Mouse (Mus musculus): Measurements from ENCODE around the gene Nelfb.

Nelfb gene

GRCm38 (mm10) chr2:25229582-25229981 is 18.3 kb upstream of the Nelfb start:
- DNase-seq: no peak

DNA sequence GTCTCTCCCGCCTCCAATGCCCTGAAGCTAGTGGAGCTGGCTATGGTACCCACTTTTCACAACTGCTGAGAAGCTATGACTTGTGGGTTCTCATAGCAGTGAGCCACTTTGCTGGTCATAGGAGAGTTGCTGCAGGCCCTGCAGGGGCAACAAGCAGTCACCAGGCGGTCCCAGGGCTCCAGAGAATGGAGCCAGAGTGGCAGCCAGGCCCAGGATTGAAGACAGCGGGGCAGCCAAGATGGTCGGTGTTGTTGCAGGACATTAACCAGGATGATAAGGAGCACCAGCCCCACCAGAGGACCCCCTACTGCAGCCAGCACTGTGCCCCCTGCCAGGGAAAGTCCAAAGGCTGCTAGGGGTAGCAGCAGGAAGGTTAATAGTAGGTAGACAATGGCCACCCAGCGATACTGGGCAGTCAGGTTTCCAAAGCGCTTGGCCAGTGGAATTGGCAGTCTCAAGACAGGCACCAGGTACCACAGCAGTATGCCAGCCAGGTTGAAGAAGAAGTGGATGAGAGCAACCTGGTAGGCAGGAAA is 17.8 kb upstream of the Nelfb start:
- DNase-seq: no peak

GRCm38 (mm10) chr2:25228431-25228889 is 17.2 kb upstream of the Nelfb start:
- DNase-seq: peak; percentile 96

DNA sequence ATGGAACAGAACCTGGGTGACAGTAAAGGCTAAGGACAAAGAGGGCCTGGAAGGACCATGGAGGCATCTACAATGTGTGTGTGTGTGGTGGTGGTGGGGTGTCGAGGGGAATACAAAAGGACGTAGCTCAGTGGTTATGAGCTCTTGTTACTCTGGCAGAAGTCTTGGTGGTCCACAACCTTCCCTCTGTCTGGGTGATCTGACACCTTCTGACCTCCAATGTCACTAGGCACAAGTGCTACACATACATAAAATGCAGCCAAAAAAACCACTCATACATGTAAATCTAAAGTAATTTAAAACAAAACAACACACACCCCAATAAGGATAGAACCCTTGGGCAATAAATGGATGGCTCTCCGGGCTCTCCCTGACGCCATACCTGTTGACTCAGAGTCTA is 16.1 kb upstream of the Nelfb start:
- peak; percentile 20 for DNase-seq

- peak; percentile 28 for DNase-seq
Observed at GRCm38 (mm10) chr2:25226864-25227263, 15.6 kb upstream of the Nelfb start.

DNA sequence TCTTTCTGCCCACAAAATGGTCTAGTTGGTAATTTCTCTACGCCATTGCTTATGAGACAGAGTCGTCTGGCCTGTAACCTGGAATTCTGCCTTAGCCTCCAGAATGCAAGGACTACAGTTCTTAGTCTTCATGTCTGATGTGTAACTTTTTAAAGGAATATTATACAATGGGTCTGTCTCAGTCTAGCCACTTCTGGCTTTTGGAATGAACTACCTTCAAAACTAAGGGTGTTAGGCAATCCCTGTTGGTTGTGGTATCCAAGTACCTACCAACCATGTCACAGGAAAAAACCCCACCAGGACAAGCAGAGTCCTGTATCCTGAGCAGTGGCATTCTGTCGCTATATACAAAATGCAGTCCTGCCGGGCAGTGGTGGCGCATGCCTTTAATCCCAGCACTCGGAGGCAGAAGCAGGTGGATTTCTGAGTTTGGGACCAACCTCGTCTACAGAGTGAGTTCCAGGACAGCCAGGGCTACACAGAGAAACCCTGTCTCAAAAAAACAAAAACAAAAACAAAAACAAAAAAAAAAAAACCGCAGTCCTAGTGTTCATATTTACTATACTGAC is 14.6 kb upstream of the Nelfb start:
- DNase-seq: peak; percentile 37

GRCm38 (mm10) chr2:25224766-25225752 is 13.8 kb upstream of the Nelfb start:
- peak; percentile 100 for DNase-seq

DNA sequence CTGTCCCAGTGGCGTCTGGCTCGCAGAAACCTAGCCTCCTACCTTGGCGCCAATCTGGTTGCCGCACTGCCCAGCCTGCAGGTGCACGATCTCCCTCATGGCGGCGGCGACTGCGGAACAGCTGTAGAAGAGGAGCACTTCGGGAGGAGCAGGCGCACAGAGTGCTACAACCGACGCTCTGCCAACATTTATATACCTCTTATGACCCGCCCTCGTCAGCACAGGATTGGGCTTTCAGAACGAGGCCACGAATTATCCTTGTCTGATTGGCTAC is 13.1 kb upstream of the Nelfb start, which contains the start of gene Tubb4b:
Gene Tubb4b, minus strand, starts transcription at position 211 of the 274 bp plus-strand sequence.
- DNase-seq: no peak

DNA sequence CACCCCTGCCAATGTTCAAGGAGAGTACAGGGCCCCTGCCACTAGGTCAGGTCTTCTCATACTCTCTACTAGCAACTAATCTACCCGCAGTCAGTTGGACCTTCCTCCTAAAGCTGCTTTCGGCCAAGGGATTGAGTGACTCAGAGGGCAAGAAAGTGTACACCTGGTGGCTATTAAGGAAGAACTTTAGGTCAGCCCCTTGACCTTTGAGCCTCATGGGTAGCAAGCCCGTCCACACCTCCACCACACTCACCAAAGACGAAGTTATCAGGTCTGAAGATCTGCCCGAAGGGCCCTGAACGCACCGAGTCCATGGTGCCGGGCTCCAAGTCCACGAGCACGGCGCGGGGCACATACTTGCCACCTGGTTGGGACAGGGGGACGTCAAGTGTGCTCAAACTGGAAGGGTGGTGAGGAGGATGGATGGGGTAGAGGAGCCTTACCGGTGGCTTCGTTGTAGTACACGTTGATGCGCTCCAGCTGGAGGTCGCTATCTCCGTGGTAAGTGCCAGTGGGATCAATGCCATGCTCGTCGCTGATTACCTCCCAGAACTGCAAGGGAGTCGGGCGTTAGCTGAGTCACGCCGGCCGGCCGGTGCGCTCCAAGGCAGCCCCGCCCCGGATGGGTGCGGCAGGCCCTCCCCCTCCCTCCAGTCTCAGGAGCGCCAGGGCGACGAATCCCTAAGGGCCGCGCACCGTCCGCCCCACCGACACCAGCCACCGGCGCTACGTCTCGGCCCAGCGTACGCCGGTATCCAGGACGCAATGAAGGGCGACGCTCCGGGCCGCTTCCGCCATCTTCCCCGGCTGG is 12.6 kb upstream of the Nelfb start:
- DNase-seq: peak; percentile 91

DNA sequence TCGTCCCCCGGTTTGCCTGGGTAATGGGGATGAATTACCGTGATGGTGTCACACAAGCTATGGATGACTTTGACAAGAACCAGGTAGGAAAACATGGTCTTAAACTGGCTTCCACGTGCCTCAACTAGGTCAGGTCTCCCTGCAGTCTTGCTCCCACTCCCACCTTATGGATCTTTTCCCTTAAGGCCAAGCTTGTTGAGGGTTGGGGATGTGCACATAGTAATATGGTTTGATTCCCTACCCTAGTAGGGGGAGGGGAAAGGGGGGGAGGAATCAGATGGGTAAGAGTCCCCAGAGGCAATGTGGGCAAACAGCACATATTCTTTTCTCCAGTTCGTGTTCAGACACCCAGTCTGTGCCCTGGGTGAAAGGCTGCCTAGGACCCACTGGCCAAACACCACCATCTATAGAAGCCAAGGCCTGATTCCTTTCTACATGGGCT is 10.1 kb upstream of the Nelfb start:
- peak; percentile 12 for DNase-seq

DNA sequence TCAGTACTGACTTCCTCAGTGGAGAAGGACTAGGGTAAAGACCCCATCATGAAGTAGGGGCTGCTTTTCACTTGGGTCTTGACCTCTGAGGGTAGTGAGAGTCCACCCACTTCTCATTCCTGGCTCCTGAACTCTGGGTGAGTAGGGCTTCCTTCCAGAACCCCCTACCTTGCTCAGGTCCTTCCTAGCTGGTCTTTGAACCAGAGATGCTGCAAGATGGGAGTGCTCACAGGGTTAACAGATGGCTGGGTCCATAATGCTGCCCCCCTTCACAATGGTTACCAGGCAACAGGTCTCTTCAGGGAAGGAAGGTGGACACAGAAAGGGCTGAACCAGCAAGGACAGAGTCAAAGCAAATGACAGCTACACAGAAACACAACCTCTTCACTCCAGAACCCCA is 7.2 kb upstream of the Nelfb start, which contains the start of gene Fam166a:
Gene Fam166a, plus strand, starts transcription at position 301 of the 400 bp plus-strand sequence.
- DNase-seq: peak; percentile 4

DNA sequence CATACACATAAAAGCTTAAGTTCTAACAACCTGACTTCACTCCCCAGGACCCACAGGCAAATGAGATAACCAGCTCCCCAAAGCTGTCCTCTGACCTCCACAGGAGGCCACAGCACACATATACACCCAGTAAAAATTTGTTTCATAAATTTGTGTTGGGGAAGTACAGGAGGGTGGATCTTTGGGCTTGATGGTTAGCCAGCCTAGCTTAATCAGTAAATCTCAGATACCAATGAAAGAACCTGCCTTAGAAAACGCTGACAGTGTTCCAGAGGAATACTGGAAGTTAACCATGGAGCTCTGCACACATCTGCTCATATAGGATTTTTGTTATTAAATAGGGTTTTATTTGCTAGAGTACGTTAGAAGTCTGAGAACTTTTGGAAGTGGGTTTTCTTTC is 6.4 kb upstream of the Nelfb start:
- peak; percentile 62 for DNase-seq

DNA sequence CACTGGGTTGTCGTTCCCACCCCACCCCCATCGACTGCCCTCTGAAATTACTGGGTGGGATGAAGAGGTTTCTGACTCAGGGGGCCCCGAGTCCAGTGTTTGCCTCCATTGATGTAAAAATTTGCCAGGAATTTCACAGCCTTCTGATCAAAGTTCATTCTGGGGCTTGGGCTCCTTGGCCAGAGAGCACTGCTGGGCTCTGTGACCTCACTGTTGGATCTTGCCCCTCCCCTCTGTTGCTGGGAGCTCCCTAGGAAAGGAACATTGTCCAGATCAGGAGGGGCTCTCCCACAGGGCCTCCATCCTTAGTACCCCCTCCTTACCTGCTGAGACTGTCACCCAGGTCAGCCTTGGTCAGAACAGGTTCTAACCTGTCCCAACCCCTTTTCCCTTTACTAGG is 3.2 kb upstream of the Nelfb start, which contains the start of gene Stpg3:
Gene Stpg3, minus strand, starts transcription at position 194 of the 400 bp plus-strand sequence.
- peak; percentile 84 for DNase-seq

- DNase-seq: no peak
Observed at GRCm38 (mm10) chr2:25213266-25213865, 2.1 kb upstream of the Nelfb start.

- no peak for DNase-seq
Observed at GRCm38 (mm10) chr2:25210686-25211085, 603 bp downstream of the Nelfb start.

DNA sequence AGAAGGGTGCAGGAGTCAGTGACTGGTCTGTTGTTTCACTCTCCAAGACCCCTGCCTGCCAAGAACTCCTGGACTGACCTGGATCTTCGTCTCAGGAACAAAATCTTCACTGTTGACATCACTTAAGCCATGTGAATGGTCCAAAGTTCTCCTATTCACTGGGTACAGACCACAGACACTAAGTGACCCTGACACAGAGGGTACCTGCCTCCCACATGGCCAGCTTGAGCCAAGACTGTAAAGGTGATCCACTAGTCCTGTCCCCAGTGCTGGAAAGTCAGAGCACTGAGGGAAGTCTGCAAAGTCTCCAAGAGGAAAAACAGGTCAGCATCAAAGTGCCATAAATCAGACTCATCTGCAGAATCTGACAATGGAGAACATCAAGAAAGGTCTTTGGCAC is 3.7 kb downstream of the Nelfb start:
- peak; percentile 60 for DNase-seq

DNA sequence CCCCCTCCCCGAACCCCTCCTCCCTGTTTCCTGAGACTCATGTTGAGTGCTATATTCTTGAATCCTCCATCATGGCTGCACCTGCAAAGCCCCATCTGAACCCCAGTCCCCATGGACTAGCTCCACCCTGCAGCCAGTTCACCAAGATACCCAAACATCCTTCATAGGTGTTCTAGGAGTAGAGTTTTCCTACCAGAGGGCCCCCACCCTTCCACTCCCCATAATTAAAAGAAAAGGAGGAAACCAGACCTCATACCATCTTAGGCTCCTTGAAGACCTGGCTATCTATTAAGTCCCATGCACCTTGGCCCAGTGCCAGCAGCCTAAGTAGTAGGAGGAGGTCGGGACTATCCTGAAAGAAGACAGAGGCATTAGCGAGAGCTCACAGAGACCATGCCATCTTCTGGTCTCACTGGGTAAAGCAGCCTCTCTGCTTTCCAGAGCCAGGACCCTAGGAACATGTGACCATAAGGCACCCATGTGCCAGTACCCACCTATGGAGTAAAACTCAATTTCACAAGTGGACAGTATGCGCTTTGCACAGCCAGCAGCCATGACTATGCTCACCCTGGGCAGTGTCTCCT is 7.6 kb downstream of the Nelfb start:
- no peak for DNase-seq

- no peak for DNase-seq
Observed at GRCm38 (mm10) chr2:25200631-25201030, 10.7 kb downstream of the Nelfb start.

GRCm38 (mm10) chr2:25197946-25198345 is 13.3 kb downstream of the Nelfb start:
- no peak for DNase-seq

DNA sequence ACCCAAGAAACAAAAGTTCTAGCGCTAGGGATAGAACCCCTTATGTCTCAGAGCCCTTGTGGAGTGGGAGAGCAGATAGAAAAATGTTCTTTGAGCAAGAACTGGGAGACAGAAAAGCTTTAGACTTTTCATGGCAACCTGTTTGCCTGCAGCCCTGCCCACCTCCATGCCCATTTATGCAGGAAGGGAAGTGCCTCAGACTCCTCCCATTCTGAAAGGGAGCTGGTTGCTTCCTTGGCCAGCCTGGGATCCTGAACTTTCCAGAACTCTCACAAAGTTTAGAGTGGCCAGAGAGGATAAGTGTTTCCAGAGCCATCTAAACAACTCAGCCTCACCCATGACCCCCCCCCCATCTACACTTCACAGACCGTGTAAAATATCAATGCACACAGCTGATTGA is 14.1 kb downstream of the Nelfb start:
- no peak for DNase-seq

DNA sequence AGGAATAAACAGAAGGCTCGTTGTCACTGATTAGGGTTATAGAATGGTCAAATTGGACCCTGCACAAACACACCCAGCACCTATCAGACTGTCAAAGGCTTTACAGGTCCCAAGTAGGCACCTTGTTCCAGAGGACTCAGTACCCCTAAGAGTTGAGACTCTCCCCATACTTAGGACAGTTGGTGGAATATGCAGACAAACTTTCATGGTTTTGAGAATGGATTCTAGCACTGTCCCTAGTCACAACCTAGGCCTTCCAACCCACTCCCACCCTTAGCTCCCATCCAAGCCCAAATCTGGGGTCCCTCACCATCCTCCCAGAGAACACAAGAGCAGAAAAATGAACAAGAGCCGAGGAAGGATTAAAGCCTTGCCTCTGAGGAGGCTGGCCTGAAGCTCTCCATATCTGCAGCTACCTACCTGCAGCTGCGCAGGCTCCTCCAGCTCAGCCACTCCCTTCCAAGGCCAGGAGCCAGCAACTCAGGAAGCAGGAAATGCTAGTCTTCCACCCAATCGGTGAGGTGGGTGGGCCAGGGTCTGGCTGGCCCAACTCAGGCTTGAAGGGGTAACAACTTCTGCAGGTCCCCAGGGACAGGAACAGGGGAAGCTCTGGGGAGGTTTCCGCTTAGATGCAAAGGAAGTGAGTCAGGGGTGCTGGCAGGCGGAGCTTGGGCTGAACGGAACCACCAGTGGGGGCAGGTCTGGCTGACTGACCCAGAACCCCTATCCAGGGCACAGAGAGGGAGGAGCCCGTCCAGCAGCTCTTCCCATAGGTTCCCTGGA is 14.9 kb downstream of the Nelfb start, which contains the start of gene Tor4a:
Gene Tor4a, minus strand, starts transcription at position 715 of the 783 bp plus-strand sequence.
- DNase-seq: peak; percentile 92

Data from kidney, adult 9 months (tissue).